Mouse (Mus musculus): Measurements from ENCODE around the gene Uchl1. TPM values are rescaled to one million over a fixed set of nuclear protein-coding genes. Genes with fewer than 3 reads are reported as not detected.

Uchl1 gene
- polyA plus RNA-seq (2012; fragmentation: generic; extraction: Trizol): 2.2 TPM

DNA sequence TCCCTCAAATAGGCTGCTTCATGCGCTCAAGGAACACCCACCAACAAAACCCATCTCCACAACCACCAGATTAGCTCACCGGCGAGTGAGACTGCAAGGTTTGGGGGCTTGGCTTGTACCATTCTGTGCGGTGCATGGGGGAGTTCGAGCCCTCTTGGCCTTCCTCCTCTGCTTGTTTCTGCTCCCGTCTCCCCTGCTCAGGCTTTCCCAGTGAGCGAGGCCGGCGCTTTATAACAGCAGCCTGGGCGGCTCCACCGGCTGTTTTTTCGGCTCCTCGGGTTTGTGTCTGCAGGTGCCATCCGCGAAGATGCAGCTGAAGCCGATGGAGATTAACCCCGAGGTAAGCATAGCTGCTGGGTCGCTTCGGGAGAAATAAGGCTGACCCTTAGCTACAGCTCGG, at the start of gene Uchl1:
TSS of gene Uchl1 (plus strand) at position 109 of the 400 bp plus-strand sequence.
- Histone ChIP-seq H3K4me2 (ENCODE audit: low read depth) (peak within 1 kb of the TSS; percentile 12), H3K4me3 (no peak within 1 kb of the TSS)

DNA sequence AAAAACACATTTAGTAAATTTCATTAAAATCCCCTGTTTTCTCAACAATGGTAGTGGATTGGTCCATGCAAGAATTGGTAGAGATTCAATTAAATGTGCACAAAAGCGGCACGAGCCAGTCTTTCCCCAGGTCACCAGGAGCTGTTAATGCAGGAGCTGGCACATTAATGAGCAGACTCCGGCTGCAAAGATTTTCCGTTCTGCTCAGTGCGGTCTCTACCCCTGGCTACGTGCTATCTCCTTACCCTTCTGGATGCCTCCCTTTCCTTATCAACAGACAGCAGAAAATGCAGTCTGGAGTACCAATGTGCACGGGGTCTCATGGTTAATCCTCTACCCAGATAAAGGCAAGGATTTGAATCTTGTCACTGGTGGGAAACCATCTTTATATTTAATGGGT, 48.1 kb upstream of the Uchl1 start:
- Histone ChIP-seq H3K36me3 (ENCODE audit: control insufficient read depth, insufficient read depth) (no peaks in the 10 kb centered on the region), H3K4me2 (ENCODE audit: low read depth) (no peak overlapping the region), H3K79me2 (ENCODE audit: control insufficient read depth, insufficient read depth) (no peaks in the 10 kb centered on the region), H3K27me3 (ENCODE audit: control insufficient read depth, insufficient read depth, insufficient read length) (no peaks in the 10 kb centered on the region), H3ac (ENCODE audit: control insufficient read depth, insufficient read length) (no peak overlapping the region), H3K4me3 (no peak overlapping the region)
- TF ChIP-seq REST (IDR thresholded peaks at IDR 0.05; ENCODE audit: insufficient read depth, insufficient read length) (no peak), POLR2AphosphoS2 (IDR thresholded peaks at IDR 0.05; ENCODE audit: insufficient read length, low read depth) (no peak), E2F4 (IDR thresholded peaks at IDR 0.05; ENCODE audit: insufficient read depth) (no peak), SRF (IDR thresholded peaks at IDR 0.05; ENCODE audit: control insufficient read depth, insufficient read length, low read depth) (no peak), MAX (IDR thresholded peaks at IDR 0.05; ENCODE audit: low read depth) (no peak), TCF12 (IDR thresholded peaks at IDR 0.05; ENCODE audit: insufficient read depth, poor library complexity, severe bottlenecking) (no peak), USF1 (IDR thresholded peaks at IDR 0.05; ENCODE audit: low read depth) (no peak), POLR2A (IDR thresholded peaks at IDR 0.05; ENCODE audit: insufficient read length, low read depth) (no peak), CEBPB (IDR thresholded peaks at IDR 0.05; ENCODE audit: insufficient read depth, poor library complexity, severe bottlenecking) (no peak), MYOD1 (IDR thresholded peaks at IDR 0.05; ENCODE audit: control insufficient read depth in 1 of 3, insufficient read length in 2 of 3, low read depth in 2 of 3) (no peak), MYOG (IDR thresholded peaks at IDR 0.05; ENCODE audit: control insufficient read depth in 1 of 3, insufficient read depth in 1 of 3, insufficient read length in 2 of 3, low read depth in 2 of 3) (no peak), TCF3 (IDR thresholded peaks at IDR 0.05; ENCODE audit: insufficient read length, low read depth) (no peak)

More for the DNA sequence above, at the start of gene Uchl1:
- Histone ChIP-seq H3K27me3 (ENCODE audit: control insufficient read depth, insufficient read depth, insufficient read length) (peaks cover 30% of the 10 kb centered on the region), H3K36me3 (ENCODE audit: control insufficient read depth, insufficient read depth) (no peaks in the 10 kb centered on the region), H3K79me2 (ENCODE audit: control insufficient read depth, insufficient read depth) (no peaks in the 10 kb centered on the region), H3ac (ENCODE audit: control insufficient read depth, insufficient read length) (no peak within 1 kb of the TSS)
- no peak for TF ChIP-seq MYOG (IDR thresholded peaks at IDR 0.05; ENCODE audit: control insufficient read depth in 1 of 3, insufficient read depth in 1 of 3, insufficient read length in 2 of 3, low read depth in 2 of 3)
- TF ChIP-seq POLR2AphosphoS2 (IDR thresholded peaks at IDR 0.05; ENCODE audit: insufficient read length, low read depth): no peak
- TF ChIP-seq CEBPB (IDR thresholded peaks at IDR 0.05; ENCODE audit: insufficient read depth, poor library complexity, severe bottlenecking): no peak
- no peak for TF ChIP-seq USF1 (IDR thresholded peaks at IDR 0.05; ENCODE audit: low read depth)
- no peak for TF ChIP-seq SRF (IDR thresholded peaks at IDR 0.05; ENCODE audit: control insufficient read depth, insufficient read length, low read depth)
- TF ChIP-seq MYOD1 (IDR thresholded peaks at IDR 0.05; ENCODE audit: control insufficient read depth in 1 of 3, insufficient read length in 2 of 3, low read depth in 2 of 3): no peak
- no peak for TF ChIP-seq REST (IDR thresholded peaks at IDR 0.05; ENCODE audit: insufficient read depth, insufficient read length)
- TF ChIP-seq MAX (IDR thresholded peaks at IDR 0.05; ENCODE audit: low read depth): no peak

DNA sequence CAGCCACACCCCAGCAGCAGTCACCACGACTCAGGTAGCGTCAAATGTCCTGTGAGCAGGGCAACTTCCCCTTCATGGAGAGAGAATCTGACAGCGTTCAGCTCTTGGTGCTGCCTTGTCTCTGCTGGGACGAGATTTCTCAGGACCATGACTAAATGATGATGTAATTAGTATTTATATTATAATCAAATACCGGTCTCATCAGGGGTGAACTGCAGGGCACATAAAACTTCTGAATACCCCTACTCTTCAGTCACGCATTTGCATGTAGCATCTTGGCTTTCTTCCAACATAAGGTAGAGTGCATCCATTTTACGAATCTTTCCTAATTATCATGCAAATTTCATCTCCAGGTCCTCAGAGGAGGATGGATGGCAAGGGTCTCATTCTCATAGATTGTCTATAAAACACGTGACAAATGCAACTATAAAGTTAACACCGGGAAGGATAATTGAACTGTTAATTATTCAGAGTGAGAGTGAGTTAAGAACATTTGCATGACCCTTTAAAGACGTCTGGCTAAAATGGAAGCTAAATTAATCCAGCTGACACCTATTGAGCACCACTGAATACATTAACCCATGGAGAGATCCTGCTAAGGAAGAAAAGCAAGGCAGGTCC, 40.3 kb upstream of the Uchl1 start:
- Histone ChIP-seq H3K27me3 (ENCODE audit: control insufficient read depth, insufficient read depth, insufficient read length) (no peaks in the 10 kb centered on the region), H3ac (ENCODE audit: control insufficient read depth, insufficient read length) (no peak overlapping the region), H3K36me3 (ENCODE audit: control insufficient read depth, insufficient read depth) (no peaks in the 10 kb centered on the region), H3K4me2 (ENCODE audit: low read depth) (no peak overlapping the region), H3K79me2 (ENCODE audit: control insufficient read depth, insufficient read depth) (no peaks in the 10 kb centered on the region), H3K4me3 (no peak overlapping the region)
- TF ChIP-seq POLR2A (IDR thresholded peaks at IDR 0.05; ENCODE audit: insufficient read length, low read depth) (no peak), MYOD1 (IDR thresholded peaks at IDR 0.05; ENCODE audit: control insufficient read depth in 1 of 3, insufficient read length in 2 of 3, low read depth in 2 of 3) (no peak)

DNA sequence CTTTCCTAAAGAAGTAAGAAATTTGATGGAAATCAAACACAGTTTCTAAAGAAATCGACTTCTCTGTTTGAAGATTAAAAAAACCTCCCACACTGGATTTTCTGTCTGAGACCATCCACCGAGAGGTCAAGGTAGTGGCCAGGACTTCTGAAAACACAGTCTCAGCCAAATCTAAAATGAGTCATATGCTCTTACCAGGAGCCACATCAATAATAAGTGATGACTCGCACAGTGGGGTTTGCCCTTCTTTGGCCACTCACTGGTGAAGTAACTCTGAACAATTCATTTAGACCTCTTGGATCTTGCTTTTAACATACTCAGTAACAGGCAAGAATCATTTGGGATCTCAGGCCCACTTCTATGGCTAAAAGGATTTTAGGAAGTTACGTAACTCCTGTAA, 33.7 kb upstream of the Uchl1 start:
- Histone ChIP-seq H3K4me3 (no peak overlapping the region), H3ac (ENCODE audit: control insufficient read depth, insufficient read length) (no peak overlapping the region), H3K4me2 (ENCODE audit: low read depth) (no peak overlapping the region), H3K36me3 (ENCODE audit: control insufficient read depth, insufficient read depth) (no peaks in the 10 kb centered on the region), H3K79me2 (ENCODE audit: control insufficient read depth, insufficient read depth) (no peaks in the 10 kb centered on the region), H3K27me3 (ENCODE audit: control insufficient read depth, insufficient read depth, insufficient read length) (no peaks in the 10 kb centered on the region)
- TF ChIP-seq MAX (IDR thresholded peaks at IDR 0.05; ENCODE audit: low read depth) (no peak), REST (IDR thresholded peaks at IDR 0.05; ENCODE audit: insufficient read depth, insufficient read length) (no peak)

DNA sequence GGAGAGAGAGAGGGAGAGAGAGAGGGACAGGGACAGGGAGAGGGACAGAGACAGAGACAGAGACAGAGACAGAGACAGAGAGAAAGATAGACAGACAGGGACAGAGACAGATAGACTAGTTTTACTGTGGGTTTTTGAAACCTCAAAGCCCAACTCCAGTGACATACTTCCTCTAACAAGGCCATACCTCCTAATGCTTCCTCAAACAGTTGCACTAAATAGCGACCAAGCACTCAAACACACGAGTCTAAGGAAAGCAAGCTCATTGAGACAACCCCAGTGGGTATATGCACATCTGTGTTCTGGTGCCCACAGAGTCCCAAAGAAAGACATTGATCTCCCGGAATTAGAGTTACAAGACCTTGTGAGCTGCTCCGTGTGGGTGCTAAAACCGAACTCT, 32.6 kb upstream of the Uchl1 start:
- TF ChIP-seq CEBPB (IDR thresholded peaks at IDR 0.05; ENCODE audit: insufficient read depth, poor library complexity, severe bottlenecking) (no peak), POLR2AphosphoS2 (IDR thresholded peaks at IDR 0.05; ENCODE audit: insufficient read length, low read depth) (no peak)
- Histone ChIP-seq H3K4me2 (ENCODE audit: low read depth) (no peak overlapping the region), H3K4me3 (no peak overlapping the region), H3ac (ENCODE audit: control insufficient read depth, insufficient read length) (no peak overlapping the region), H3K36me3 (ENCODE audit: control insufficient read depth, insufficient read depth) (no peaks in the 10 kb centered on the region), H3K79me2 (ENCODE audit: control insufficient read depth, insufficient read depth) (no peaks in the 10 kb centered on the region), H3K27me3 (ENCODE audit: control insufficient read depth, insufficient read depth, insufficient read length) (no peaks in the 10 kb centered on the region)

DNA sequence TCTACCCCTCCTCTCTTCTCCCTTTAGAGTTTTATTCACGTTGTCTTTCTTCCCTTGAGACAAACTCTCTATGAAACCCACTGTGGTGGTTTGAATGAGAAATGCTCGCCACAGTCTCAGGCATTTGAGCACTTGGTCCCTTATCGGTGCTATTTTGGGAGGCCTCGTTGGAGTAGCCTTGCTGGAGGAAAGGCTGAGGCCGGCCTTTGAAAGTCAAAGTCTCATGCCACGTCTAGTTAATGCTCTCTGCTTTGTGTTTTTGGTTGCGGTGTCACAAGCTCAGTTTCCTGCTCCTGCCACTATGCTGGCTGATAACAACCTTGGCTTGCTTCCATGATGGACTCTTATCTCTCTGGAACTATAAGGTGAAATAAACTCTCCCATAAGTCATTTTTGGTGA, 28.4 kb upstream of the Uchl1 start:
- H3K27me3 ChIP-seq (ENCODE audit: control insufficient read depth, insufficient read depth, insufficient read length): no peaks in the 10 kb centered on the region
- H3K4me3 ChIP-seq: no peak overlapping the region
- H3K36me3 ChIP-seq (ENCODE audit: control insufficient read depth, insufficient read depth): no peaks in the 10 kb centered on the region
- H3ac ChIP-seq (ENCODE audit: control insufficient read depth, insufficient read length): no peak overlapping the region
- H3K4me2 ChIP-seq (ENCODE audit: low read depth): no peak overlapping the region
- TF ChIP-seq TCF12 (IDR thresholded peaks at IDR 0.05; ENCODE audit: insufficient read depth, poor library complexity, severe bottlenecking) (no peak), TCF3 (IDR thresholded peaks at IDR 0.05; ENCODE audit: insufficient read length, low read depth) (no peak), POLR2AphosphoS2 (IDR thresholded peaks at IDR 0.05; ENCODE audit: insufficient read length, low read depth) (no peak), MYOD1 (IDR thresholded peaks at IDR 0.05; ENCODE audit: control insufficient read depth in 1 of 3, insufficient read length in 2 of 3, low read depth in 2 of 3) (no peak), E2F4 (IDR thresholded peaks at IDR 0.05; ENCODE audit: insufficient read depth) (no peak), POLR2A (IDR thresholded peaks at IDR 0.05; ENCODE audit: insufficient read length, low read depth) (no peak), REST (IDR thresholded peaks at IDR 0.05; ENCODE audit: insufficient read depth, insufficient read length) (no peak)
- no peaks in the 10 kb centered on the region for H3K79me2 ChIP-seq (ENCODE audit: control insufficient read depth, insufficient read depth)

All from myocyte (in vitro differentiated cells).